Mouse (Mus musculus) limb, embryonic 15.5 days (tissue): Measurements from ENCODE around the gene Ddx17. TPM values are rescaled to one million over a fixed set of nuclear protein-coding genes. Genes with fewer than 3 reads are reported as not detected.

Experiments
- ATAC-seq: fragments of 200-750 bp; cut with Nextera tagmentation; 2 replicates; pipeline ENCODE4 v1.8.0; 2017; ENCODE audit warnings: low read depth, moderate TSS enrichment; ENCODE audit not compliant: insufficient number of reproducible peaks, low FRiP score, low TSS enrichment
- H3K27ac ChIP-seq: fragments of 300-500 bp; sonication (generic); 2 replicates; pipeline ENCODE4 v1.5.1; 2015; ENCODE audit warnings: moderate library complexity, mild to moderate bottlenecking, inconsistent platforms
- H3K27me3 ChIP-seq: fragments of 300-500 bp; sonication (generic); 2 replicates; pipeline ENCODE4 v1.6.1; 2015; ENCODE audit warnings: inconsistent platforms
- H3K36me3 ChIP-seq: fragments of 300-500 bp; sonication (generic); 2 replicates; pipeline ENCODE4 v1.6.1; 2015; ENCODE audit warnings: inconsistent platforms
- H3K4me1 ChIP-seq: fragments of 300-500 bp; sonication (generic); 2 replicates; pipeline ENCODE4 v1.6.1; 2015; ENCODE audit warnings: inconsistent platforms
- H3K4me2 ChIP-seq: fragments of 300-500 bp; sonication (generic); 2 replicates; pipeline ENCODE4 v1.6.1; 2015; ENCODE audit warnings: mild to moderate bottlenecking, inconsistent platforms
- H3K4me3 ChIP-seq: fragments of 300-500 bp; sonication (generic); 2 replicates; pipeline ENCODE4 v1.5.1; 2015; ENCODE audit warnings: mild to moderate bottlenecking, inconsistent platforms
- H3K9ac ChIP-seq: fragments of 300-500 bp; sonication (generic); 2 replicates; pipeline ENCODE4 v1.6.1; 2015; ENCODE audit warnings: inconsistent platforms
- H3K9me3 ChIP-seq: fragments of 300-500 bp; sonication (generic); 2 replicates; pipeline ENCODE4 v1.6.1; 2016; ENCODE audit warnings: inconsistent platforms
- WGBS: fragments of 180-500 bp; shearing (Covaris S2); methylation state at CpG from one replicate; pipeline ENCODE4 v1.1.7; 2015; 5-methylcytosine and 5-hydroxymethylcytosine counted together
- polyA plus RNA-seq: library from polyadenylated mRNA; unstranded; fragments of >200 nt; fragmentation: Nextera tagmentation; extraction: Ambion mirVana; gene quantifications from 2 replicates; pipeline ENCODE4 v1.2.1, GENCODE M21; 2015

Gene Ddx17
- polyA plus RNA-seq, 1 experiment from 2014 or later: 54.0 TPM

DNA sequence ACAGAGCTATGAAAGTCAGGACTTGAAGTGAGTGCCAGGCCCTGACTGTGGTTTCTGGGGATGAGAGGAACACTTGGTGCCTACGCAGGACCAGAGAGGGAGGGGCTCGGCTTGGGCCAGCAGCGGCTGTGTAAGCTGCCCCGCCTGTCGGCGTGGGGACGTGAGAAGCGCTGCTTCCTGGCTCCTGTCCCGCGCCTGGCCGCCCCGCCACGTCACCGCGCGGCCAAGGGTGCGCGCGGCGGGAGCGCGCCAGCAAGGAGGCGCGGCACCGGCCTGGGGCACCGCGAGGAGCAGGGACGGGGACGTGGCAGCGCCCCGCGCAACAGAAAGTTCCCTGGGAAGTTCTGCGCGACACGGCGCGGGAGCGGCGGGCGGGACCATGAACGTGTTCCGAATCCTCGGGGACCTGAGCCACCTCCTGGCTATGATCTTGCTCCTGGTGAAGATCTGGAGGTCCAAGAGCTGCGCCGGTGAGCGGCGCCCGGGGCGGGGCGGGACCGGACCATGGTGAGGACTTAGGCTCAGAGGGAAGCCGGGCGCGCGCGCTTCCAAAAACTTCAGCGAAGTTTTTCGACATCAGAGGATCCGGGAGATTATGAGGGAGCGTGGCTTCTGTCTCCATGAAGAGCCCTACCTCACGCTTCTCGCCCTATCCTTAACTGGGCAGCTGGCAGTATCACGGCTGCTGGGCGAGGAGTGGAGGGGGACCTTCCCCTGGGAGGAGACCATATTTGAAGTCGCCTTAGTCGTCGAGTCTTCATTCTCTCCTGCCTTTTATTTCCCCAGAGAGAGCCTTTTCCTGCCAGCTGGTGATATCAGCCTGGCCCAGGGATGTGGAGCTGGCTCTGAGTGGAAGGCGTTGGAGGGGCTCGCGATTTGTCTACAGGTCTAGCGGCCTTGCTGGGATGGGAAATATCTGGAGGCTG is 30.1 kb downstream of the Ddx17 start, which contains the start of gene Kdelr3:
TSS of gene Kdelr3 (plus strand) at position 241 of the 926 bp plus-strand sequence.
- under 1% methylated on average over 71 of the region's 71 CpGs for WGBS
- H3K27me3 ChIP-seq: peaks cover 25% of the 10 kb centered on the region

DNA sequence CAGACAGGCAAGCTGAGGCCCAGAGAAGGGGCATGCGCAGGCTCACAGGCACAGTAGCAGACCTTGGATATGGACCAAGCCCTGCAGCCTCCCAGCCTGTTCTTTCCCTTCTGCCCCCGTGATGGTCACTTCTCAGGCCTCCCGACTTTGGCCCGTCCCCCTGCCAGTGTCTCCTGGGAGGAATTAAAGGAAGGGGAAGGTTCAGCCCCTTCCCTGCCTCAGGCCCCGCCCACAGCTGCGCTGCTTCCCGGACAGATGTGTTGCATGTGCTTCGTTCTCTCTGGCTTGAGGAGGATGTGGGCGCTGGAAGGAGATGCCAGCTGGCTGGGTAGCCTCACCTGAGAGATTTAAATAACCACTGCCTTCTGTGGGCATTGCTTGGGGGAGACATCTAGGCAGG is 32.6 kb downstream of the Ddx17 start:
- H3K9me3 ChIP-seq: no peaks in the 10 kb centered on the region
- H3K4me2 ChIP-seq: no peak overlapping the region
- 11% methylated on average over 9 of the region's 9 CpGs for WGBS
- ATAC-seq: no peak
- H3K4me3 ChIP-seq: no peak overlapping the region
- H3K9ac ChIP-seq: no peak overlapping the region
- peaks cover 55% of the 10 kb centered on the region for H3K4me1 ChIP-seq
- no peaks in the 10 kb centered on the region for H3K36me3 ChIP-seq
- H3K27me3 ChIP-seq: peaks cover 46% of the 10 kb centered on the region
- no peak overlapping the region for H3K27ac ChIP-seq

More for the DNA sequence above, 30.1 kb downstream of the Ddx17 start, which contains the start of gene Kdelr3:
- H3K4me1 ChIP-seq: peaks cover 61% of the 10 kb centered on the region
- peak within 1 kb of the TSS; percentile 88 for H3K27ac ChIP-seq
- no peaks in the 10 kb centered on the region for H3K9me3 ChIP-seq
- peak within 1 kb of the TSS; percentile 69 for H3K4me2 ChIP-seq
- peak; percentile 74 for ATAC-seq
- H3K36me3 ChIP-seq: no peaks in the 10 kb centered on the region
- H3K4me3 ChIP-seq: peak within 1 kb of the TSS; percentile 70
- peak within 1 kb of the TSS; percentile 76 for H3K9ac ChIP-seq

DNA sequence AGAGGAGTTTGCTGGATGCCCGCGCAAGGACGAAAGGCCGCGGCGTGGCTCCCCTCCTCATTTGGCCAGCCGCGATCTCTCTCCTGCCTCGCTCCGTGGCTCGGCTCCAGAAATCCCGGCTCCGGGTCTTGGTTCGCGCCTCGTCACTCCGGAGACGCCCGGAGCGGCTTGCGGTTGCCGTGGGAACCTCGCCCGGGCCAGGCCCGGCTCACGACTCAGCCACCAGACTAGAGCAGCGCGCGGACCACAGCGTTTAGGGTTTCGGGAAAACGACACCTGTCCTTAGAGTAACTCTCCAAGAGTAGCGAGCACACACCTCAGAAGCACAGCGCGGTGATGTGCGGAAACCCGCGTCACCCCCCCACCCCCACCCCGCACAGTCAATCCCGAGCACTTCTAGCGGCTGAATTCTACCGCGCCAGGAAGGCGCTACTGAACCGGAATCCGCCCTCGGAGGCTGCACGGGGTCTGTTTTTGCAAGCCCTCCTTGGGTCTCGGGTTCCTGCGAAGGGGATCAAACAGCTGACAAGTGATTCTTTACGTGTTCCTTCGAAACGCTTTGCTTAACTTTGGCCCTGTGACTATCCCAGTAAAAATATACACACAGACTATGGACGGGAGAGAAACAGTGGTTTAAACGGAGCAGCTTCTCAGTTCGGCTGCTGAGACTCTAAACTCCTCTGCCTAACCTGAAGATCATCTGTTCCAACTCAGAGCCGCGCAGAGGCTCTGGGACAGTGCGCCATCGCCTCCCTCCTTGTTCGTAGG is 34.8 kb downstream of the Ddx17 start:
- no peaks in the 10 kb centered on the region for H3K9me3 ChIP-seq
- H3K4me3 ChIP-seq: peak overlapping the region; percentile 41
- H3K4me2 ChIP-seq: peak overlapping the region; percentile 79
- WGBS: 1% methylated on average over 61 of the region's 61 CpGs
- H3K4me1 ChIP-seq: peaks cover 34% of the 10 kb centered on the region
- H3K9ac ChIP-seq: 0 out of 2 replicates have a peak overlapping the region, but pooled peaks have one; percentile 18
- H3K27ac ChIP-seq: no peak overlapping the region
- H3K27me3 ChIP-seq: peaks cover 64% of the 10 kb centered on the region
- ATAC-seq: peak; percentile 46; the same call in 1 of the 2 replicates
- H3K36me3 ChIP-seq: no peaks in the 10 kb centered on the region

DNA sequence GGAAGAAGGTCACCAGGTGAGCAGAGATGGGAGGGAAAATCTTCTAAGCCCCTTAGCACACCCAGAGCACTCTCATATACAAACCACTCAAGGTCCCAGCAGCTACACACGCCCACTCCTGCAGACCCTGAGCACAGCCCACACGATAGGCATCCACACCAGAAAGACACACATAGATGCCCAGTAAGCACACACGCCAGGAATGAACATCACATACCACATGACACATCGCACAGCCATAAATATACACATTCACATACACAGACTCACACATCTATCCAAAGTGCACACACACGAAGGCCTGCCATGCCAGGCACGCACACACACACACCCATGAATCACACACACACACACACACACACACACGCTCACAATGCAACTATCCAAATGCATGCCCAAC is 36.1 kb downstream of the Ddx17 start:
- no peak overlapping the region for H3K9ac ChIP-seq
- no peak overlapping the region for H3K4me3 ChIP-seq
- peaks cover 34% of the 10 kb centered on the region for H3K4me1 ChIP-seq
- H3K27me3 ChIP-seq: peaks cover 77% of the 10 kb centered on the region
- no peak for ATAC-seq
- H3K9me3 ChIP-seq: no peaks in the 10 kb centered on the region
- H3K4me2 ChIP-seq: no peak overlapping the region
- no peak overlapping the region for H3K27ac ChIP-seq
- no peaks in the 10 kb centered on the region for H3K36me3 ChIP-seq
- WGBS: 86% methylated on average over 7 of the region's 7 CpGs

DNA sequence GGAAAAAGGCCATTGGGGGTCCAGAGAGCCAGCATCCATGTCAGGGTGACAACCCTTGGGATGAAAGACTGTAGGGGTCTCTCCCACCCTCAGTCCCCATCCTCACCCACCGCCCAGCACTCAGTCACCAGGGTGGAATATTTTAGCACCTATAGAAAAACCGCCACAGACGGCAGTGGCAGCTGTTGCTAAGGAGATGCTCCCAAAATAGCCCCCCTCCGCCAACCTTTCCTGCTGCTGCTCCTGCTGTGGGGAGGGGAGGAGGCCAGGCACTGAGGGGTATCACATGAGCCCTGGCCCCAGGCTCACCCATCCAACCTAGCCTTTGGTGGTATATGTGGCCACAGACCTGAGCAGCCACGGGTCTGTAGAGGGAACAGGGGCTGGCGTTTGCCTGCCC is 36.5 kb downstream of the Ddx17 start:
- WGBS: 46% methylated on average over 6 of the region's 6 CpGs
- Histone ChIP-seq H3K4me3 (no peak overlapping the region), H3K4me2 (no peak overlapping the region), H3K4me1 (peaks cover 39% of the 10 kb centered on the region), H3K27ac (no peak overlapping the region), H3K9ac (no peak overlapping the region), H3K9me3 (no peaks in the 10 kb centered on the region), H3K36me3 (no peaks in the 10 kb centered on the region), H3K27me3 (peaks cover 81% of the 10 kb centered on the region)
- ATAC-seq: no peak

DNA sequence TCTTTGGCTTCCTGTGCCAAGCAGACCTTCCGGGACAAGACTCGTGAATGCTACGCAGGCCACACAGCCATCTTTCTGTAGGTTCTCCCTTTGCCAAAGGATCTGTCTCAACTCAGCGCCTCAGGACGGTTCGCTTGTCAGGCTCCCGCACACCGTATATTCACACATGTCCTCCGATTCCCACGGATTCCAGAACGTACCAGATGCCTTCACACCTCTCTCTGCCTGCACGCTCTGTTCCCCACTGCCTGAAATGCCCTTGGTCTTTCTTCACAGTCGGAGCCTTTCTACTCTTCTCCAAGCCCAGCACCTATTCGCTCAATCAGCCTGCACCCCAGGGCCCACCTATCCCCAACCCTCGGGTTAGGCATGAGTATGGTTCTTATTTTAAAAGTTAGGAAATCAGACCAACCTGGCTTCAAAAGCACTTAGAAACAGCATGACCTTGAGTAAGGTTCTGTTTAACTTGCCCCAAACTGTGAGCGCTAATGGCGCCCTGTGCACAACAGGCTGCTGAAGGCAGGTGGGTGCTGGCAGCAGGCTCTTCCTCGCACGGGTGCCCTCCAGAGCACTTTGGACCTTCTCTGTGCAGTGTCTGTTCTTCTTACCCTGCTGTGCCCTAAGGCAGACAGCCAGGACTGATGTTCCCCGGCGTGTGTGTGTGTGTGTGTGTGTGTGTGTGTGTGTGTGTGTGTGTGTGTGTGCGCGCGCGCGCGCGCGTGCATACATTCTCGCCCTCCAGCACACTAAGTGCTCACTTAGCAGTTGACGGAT is 39.3 kb downstream of the Ddx17 start:
- Histone ChIP-seq H3K4me1 (peaks cover 28% of the 10 kb centered on the region), H3K36me3 (no peaks in the 10 kb centered on the region), H3K4me2 (no peak overlapping the region), H3K27me3 (peaks cover 86% of the 10 kb centered on the region), H3K4me3 (no peak overlapping the region), H3K9ac (no peak overlapping the region), H3K27ac (no peak overlapping the region), H3K9me3 (no peaks in the 10 kb centered on the region)
- ATAC-seq: no peak
- 44% methylated on average over 31 of the region's 31 CpGs for WGBS

DNA sequence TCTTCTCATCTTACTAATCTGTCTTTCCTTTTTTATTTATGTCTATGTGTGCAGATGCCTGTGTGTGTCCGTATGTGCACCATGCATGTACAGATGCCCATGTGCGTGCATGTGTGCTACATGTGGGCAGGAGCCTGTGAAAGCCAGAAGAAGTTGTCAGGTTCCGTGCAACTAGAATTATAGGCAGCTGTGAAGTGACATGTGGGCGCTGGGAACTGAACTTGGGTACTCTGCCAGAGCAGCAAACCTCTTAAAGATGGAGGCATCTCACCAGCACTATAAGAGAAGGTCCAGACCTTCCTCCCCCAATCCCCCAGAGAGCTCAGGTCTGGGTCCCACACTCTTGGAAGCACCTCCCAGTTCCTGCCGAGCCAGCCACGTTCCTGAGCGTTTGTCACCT is 40.1 kb downstream of the Ddx17 start:
- Histone ChIP-seq H3K27me3 (peaks cover 93% of the 10 kb centered on the region), H3K4me1 (peaks cover 20% of the 10 kb centered on the region), H3K36me3 (no peaks in the 10 kb centered on the region), H3K4me3 (no peak overlapping the region; the same call in 1 of the 2 replicates), H3K27ac (no peak overlapping the region), H3K4me2 (no peak overlapping the region), H3K9me3 (no peaks in the 10 kb centered on the region), H3K9ac (no peak overlapping the region)
- whole genome bisulfite sequencing: 25% methylated on average over 7 of the region's 7 CpGs
- no peak for ATAC-seq

DNA sequence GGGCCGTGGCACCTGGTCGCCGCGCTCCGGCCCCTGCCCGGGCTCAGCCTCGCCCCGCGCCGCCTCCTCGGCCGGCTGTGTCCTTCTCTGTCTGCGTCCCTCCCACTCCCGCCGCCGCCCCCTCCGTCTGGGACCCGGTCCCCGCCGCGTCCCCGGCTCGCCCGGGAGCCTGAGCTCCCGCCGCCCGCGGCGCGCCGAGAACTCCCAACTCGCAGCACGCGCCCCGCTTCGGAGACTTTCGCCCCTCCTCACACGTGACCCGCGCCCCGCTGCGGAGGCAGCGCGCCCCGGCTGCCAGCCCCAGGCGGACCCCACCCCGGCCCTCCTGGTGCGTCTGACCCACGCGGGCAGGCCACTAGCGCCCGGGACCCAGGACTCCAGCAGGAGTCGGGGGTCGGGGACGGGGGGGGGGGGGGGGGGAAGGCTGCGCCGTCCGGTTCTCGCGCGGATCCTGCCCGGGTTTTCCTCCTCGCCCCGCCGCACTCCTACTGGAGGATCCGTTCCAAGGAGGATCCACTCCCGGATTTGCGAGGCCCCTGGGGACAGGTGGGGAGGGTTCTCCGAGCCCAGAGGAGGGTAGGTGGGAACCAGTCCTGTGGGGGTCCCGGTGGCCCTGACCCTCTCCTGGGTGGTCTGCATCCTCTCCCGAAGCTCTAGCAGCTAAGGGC is 40.8 kb downstream of the Ddx17 start:
- Histone ChIP-seq H3K9ac (peak overlapping the region; percentile 42), H3K9me3 (no peaks in the 10 kb centered on the region), H3K27ac (no peak overlapping the region), H3K27me3 (peaks cover 92% of the 10 kb centered on the region), H3K4me1 (peaks cover 17% of the 10 kb centered on the region), H3K4me2 (peak overlapping the region; percentile 100), H3K4me3 (peak overlapping the region; percentile 56), H3K36me3 (no peaks in the 10 kb centered on the region)
- ATAC-seq: no peak
- 0% methylated on average over 51 of the region's 71 CpGs for WGBS

DNA sequence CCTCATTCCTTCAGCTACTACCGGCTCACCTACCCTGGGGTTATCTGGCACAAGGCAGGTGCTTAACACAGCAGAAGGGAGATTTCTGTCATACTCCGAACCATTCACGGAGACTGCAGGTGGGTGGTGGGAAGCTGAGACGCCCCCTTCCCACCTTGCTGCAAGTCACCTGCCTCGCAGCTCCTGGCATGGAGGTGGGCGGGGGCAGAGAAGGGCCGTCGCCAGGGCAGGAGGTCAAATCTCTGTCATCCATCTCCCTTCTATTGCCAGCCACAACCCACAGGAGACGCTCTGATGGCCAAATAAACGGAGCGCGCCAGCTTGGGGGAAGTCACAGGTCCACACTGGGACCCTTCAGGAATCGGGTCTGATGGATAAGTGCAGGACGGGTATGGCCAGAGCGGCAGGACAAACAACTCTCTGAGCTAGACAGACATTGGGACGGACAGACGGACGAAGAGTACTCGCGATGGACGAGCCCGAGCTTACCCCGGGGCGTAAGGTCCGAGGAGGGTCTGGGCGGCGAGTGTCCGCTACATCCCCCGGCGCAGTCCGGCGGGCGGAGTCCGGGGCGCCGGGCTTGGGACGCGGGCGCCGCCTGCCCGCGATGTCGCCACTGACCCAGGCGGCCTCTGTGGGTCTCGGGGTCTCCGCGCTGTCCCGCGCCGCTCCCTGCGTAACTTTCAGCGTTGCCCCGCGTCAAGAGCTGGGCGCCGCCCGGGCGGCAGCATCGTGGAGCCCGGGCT is 41.7 kb downstream of the Ddx17 start, which contains the start of gene Kcnj4:
TSS of gene Kcnj4 (minus strand) at position 535 of the 746 bp plus-strand sequence.
- peak within 1 kb of the TSS; percentile 42 for H3K9ac ChIP-seq
- peak within 1 kb of the TSS; percentile 56 for H3K4me3 ChIP-seq
- WGBS: under 1% methylated on average over 53 of the region's 60 CpGs
- H3K9me3 ChIP-seq: no peaks in the 10 kb centered on the region
- H3K36me3 ChIP-seq: no peaks in the 10 kb centered on the region
- H3K27me3 ChIP-seq: peaks cover 92% of the 10 kb centered on the region
- peaks cover 17% of the 10 kb centered on the region for H3K4me1 ChIP-seq
- peak within 1 kb of the TSS; percentile 100 for H3K4me2 ChIP-seq
- no peak within 1 kb of the TSS for H3K27ac ChIP-seq
- ATAC-seq: no peak

DNA sequence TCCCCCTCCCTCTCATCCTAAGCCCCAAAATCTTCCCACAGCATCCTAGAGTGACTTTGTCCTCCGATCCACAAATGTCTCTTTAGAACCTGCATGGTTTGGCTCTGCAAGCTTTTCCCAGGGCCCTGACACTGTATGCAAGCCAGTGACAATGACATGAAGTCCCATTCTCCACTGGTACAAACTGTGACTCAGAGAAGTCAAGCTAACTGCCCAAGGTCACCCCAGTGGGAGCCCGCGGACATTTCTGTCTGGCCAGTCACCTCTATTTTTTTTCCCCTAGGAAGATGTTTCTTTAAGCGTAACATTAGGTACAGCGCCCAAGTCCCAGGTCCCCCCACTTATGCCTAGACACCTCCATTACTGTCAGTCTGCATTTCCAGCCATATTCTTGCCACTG is 43.1 kb downstream of the Ddx17 start:
- no peaks in the 10 kb centered on the region for H3K36me3 ChIP-seq
- H3K9me3 ChIP-seq: no peaks in the 10 kb centered on the region
- 74% methylated on average over 5 of the region's 5 CpGs for WGBS
- no peak overlapping the region for H3K27ac ChIP-seq
- no peak for ATAC-seq
- no peak overlapping the region for H3K4me2 ChIP-seq
- H3K27me3 ChIP-seq: peaks cover 99% of the 10 kb centered on the region
- no peak overlapping the region for H3K4me3 ChIP-seq
- H3K4me1 ChIP-seq: peaks cover 17% of the 10 kb centered on the region
- H3K9ac ChIP-seq: no peak overlapping the region
